Mouse (Mus musculus) thymus, postnatal 4 days (tissue): ENCODE results near the gene Ebf1.

ENCODE experiments used
- DNase-seq: peaks from one replicate; pipeline ENCODE4 v3.0.0; 2021

Gene Ebf1

GRCm38 (mm10) chr11:44705811-44706210, 88.7 kb downstream of the Ebf1 start:
- DNase-seq: no peak

GRCm38 (mm10) chr11:44706386-44706785, 89.3 kb downstream of the Ebf1 start:
- DNase-seq: no peak

GRCm38 (mm10) chr11:44707381-44708289, 90.5 kb downstream of the Ebf1 start:
- DNase-seq: peak; percentile 26

DNA sequence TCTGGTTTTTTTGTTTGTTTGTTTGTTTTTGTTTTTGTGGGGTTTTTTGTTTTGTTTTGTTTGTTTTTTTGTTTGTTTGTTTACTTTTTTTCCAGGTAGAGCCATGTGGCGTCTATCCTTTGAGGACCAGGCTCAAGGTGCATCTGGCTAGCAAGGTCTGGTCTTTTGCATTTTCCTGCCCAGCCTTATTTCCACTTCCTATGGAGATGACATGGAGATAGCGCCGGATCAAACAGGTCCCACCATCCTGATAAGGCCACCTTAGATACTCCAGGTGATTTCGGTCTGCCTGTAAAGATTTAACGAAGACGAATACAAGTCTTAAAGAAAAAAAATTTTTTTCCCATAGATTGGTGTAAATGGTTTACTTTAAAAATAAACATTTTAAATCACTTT, 91.2 kb downstream of the Ebf1 start:
- DNase-seq: no peak

DNA sequence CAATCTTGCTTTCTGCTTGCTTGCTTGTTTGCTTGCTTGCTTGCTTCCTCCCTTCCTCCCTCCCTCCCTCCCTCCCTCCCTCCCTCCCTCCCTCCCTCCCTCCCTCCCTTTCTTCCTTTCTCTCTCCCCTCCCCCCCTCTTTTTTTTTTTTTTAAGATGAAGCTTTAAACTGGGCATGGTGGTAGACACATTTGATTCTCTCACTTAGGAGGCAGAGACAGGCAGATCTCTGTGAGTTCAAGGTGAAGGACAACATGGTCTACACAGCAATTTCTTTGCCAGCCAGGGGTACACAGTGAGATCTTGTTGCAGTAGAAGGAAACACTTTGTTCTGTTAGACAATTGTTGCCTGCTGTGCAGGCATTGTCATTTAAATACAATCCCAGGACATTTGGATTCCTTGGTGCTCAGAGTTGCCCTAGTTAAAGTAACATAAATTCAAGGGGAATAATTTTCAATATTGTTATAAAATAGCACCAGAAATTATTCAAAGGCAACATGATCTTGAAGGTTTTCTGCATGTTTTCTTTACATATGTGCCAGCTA, 92.0 kb downstream of the Ebf1 start:
- DNase-seq: no peak

DNA sequence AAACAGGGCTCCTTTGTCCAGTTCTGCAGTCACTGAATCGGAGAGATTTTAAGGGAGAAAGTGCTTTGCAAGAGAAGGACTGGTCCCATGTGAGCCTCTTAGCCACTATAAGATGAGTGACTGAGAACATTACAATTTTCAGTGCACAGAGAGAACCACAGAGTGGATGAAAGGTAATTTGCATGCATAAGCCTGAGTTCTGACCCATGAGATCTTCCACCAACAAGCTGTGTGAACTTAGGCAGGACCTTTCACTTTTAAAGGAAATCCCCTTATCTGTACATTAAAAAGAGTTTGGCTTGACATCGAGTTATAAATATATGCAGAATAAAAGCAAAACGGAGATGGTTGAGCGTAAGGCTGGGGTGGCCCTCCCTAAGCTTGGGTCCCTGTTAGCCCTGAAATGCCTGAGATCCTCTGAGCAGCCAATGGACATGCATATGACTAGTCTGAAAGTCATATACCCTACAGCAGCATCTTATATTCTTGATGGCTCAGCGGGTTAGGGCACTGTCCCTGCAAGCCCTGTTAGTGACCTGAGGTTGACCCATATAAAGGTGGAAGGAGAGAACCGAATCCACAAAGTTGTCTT, 92.8 kb downstream of the Ebf1 start:
- no peak for DNase-seq

DNA sequence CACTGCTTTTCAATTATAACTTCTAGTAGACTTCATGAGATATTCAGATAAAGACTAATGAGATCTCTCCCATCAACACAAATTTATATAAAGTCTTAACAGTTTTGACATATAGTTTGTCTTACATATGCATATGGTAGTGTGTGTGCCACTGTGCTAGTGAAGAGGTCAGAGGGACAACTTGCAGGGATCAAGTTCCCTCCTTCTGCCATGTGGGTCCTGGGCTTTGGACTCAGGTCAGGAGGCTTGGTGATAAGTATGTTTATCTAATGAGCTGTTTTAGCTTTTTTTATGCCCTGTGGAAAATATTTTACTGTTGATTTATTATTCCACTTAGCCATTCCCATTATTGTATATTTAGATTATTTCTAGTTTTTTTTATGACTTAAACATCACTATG, 93.7 kb downstream of the Ebf1 start:
- no peak for DNase-seq

DNA sequence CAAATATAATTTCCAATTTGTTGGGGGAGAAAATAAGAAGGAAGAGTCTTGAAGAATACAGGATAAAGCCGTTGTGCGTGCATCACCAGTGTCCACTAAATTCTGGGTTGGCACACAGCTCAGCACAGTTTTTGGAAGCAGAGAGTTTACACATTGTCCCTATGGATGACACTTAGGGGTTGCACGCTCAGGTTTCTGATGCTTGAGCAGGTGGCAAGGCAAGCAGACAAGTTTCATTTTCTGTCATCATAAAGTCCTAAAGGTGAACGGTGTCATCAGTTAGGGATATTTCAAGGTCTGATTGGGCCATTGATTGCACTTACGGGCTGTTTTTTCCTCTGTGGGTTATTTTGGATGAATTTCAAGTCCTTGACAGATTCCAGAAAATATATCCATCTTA, 97.1 kb downstream of the Ebf1 start:
- no peak for DNase-seq

DNA sequence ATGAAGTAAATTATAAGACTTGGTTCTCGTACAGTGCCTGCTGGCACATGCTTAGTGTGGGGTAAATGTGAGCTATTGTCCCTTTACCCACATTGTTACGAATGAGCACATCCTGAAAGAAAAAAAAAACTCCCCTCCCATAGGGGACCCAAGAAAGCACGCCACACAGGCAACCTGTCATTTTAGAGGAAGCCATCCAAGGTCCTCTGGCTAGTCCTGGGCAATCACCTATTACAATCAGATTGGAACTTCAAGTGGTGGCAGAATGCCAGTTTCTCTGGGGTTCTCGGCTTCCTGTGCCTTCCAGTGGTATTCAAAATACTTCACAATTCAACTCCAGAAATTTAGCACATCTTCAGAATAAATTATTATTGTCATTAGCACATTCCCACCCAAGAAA, 98.7 kb downstream of the Ebf1 start:
- no peak for DNase-seq

- no peak for DNase-seq
These were observed 99.8 kb downstream of the Ebf1 start for GRCm38 (mm10) chr11:44716928-44717327.

- DNase-seq: no peak
These were observed 100.5 kb downstream of the Ebf1 start for GRCm38 (mm10) chr11:44717636-44718035.

DNA sequence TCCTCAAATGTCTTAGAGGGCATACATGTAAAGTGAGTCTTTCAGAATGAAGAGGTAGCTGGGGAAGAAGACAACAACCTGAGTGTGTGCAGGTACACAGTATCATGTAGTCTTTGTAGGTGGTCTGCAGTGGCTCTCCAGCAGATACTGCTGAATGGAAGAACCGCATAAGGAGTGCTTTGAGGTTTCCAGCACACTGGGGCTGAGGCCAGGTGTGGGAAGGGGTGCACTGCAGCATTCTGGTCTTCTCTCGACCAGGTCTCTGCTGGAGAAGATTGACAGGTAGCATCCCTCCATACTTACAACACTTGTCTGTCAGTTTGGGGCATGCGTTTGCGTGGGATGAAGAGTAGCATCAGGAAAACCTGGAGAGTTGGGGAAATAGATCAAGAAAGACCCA, 104.9 kb downstream of the Ebf1 start:
- no peak for DNase-seq

GRCm38 (mm10) chr11:44723950-44724502, 106.9 kb downstream of the Ebf1 start:
- DNase-seq: no peak

- DNase-seq: no peak
These were observed 108.6 kb downstream of the Ebf1 start for GRCm38 (mm10) chr11:44725732-44726131.

DNA sequence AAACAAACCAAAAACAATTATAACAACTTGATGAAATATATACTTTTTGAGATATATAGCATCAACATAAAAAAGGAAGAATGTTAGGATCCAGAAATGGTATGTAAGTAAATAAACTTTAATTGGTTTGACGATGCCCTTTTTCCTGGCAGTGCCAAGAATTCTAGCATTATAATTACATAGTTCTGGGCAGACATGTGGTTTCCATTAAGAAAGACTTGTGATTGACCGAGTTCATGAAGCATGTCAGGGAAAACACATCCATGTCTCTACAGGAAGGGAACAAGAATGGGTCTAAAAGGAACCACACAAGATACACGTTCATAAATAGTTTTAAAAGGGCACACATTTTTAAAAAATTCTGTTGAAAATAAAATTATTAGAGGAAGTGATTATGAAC, 110.3 kb downstream of the Ebf1 start:
- no peak for DNase-seq

GRCm38 (mm10) chr11:44727821-44728220, 110.7 kb downstream of the Ebf1 start:
- DNase-seq: no peak

DNA sequence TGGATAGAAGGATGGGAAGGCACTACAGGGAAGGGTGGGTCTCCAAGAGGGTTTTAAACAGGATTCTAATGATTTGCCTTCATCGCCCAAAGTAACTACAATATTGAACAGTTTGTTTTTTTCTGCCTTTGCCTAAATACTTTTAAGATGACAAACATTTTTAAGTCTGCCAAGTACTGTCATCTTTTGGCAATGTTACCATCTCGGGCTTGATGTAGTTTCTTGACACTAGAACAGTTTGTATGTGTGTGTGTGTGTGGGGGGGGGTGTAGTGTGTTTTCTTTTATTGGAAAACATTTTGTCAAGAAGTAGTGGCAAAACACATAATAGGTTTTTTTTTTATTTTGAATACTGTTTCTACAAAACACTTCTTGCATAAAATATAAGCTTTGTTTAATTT, 111.2 kb downstream of the Ebf1 start:
- no peak for DNase-seq

GRCm38 (mm10) chr11:44729931-44730330, 112.8 kb downstream of the Ebf1 start:
- no peak for DNase-seq

- DNase-seq: no peak
These were observed 114.6 kb downstream of the Ebf1 start for GRCm38 (mm10) chr11:44731763-44732162.

- DNase-seq: no peak
These were observed 116.2 kb downstream of the Ebf1 start for GRCm38 (mm10) chr11:44733276-44733675.

GRCm38 (mm10) chr11:44738046-44738445, 120.9 kb downstream of the Ebf1 start:
- no peak for DNase-seq

- no peak for DNase-seq
These were observed 121.7 kb downstream of the Ebf1 start for GRCm38 (mm10) chr11:44738820-44739219.

GRCm38 (mm10) chr11:44740278-44741041, 123.3 kb downstream of the Ebf1 start:
- DNase-seq: no peak
